Mouse (Mus musculus) spleen, adult 12 weeks (tissue): ENCODE data around the gene Zfp318.

Experiments
- DNase-seq: peaks from one replicate; pipeline ENCODE4 v3.0.0; 2022; ENCODE audit warnings: low spot score

The Zfp318 gene

DNA sequence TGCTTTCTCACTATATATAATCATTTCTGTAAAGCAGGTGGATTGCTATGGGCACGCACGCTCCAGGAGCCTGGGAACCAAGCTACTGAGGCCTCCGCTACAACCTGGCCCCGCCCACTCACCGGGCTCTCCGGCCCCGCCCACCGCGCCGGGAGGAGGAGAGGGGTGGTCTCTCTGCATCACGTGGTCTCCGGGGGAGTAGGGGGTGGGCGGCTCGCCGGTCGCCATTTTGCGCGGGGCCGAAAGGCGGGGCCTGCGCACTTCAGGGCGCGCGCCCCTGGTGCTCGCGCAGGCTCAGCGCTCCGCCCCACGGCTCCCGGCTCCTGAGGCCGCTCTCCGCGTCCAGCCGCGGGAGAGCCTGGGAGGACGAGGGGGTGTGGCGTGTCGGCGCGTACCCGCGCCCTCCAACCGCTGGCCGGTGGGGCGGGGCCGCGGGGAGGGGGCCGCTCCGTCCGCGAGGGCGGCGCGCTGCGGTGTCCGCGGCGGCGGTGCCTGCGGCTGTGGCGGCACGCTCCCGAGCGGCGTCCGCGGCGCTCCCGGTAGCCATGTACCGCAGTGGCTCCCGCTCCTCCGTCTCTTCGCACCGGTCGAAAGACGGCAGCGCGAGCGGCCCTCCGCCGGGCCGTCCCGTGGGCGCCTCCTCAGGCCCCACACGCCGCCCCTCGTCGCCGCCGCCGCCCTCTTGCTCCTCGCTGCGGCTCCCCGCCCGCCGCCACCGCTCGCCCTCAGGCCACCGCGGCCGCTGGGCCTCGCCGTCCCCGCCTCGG, at the start of gene Zfp318:
Gene Zfp318 (plus strand): TSS at position 438 of the 767 bp plus-strand sequence.
- DNase-seq = peak; percentile 87

- DNase-seq = no peak
Measured at GRCm38 (mm10) chr17:46336475-46336874, 47.1 kb upstream of the Zfp318 start.

DNA sequence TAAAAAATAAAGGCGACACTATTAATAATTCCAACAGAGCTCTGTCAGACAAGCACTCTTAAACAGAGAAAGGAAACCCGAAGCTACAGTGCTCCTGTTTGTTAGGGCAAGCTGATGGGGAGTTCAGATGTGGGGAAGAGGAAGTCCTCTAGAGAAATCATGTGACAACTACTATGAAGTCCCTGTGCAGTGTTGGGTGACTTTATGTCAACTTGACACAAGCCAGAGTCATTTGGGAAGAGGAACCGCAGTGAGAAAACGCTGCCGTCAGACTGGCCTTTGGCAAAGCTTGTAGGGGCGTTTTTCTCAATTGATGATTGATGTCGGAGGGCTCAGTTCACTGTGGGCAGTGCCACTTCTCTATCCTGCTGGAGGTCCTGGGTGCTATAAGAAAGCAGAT, 42.3 kb upstream of the Zfp318 start:
- DNase-seq = no peak

DNA sequence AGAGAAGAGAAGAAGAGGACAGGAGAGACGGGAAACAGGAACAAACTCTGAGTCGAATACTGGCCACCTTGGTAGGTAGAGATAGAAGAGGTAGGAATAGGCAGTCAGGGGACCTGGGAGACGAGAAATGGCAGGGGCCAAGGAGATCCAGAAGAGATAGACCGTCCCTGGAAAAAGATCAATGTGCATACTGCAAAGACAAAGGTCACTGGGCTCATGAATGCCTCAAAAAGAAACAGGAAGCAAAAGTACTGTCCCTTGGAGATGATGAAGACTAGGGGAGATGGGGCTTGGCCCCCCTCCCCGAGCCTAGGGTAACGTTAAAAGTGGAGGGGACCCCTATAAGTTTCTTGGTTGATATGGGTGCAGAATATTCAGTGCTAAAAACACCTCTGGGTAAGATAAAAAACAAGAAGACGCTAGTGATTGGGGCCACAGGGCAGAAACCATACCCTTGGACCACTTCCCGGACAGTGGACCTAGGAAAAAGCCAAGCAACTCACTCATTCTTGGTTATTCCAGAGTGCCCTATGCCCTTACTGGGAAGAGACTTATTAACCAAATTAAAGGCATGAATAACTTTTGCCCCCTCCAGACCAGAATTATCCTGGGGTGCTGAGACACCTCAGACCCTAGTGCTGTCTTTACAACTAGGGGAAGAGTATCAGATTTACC, 32.4 kb upstream of the Zfp318 start:
- DNase-seq = no peak

DNA sequence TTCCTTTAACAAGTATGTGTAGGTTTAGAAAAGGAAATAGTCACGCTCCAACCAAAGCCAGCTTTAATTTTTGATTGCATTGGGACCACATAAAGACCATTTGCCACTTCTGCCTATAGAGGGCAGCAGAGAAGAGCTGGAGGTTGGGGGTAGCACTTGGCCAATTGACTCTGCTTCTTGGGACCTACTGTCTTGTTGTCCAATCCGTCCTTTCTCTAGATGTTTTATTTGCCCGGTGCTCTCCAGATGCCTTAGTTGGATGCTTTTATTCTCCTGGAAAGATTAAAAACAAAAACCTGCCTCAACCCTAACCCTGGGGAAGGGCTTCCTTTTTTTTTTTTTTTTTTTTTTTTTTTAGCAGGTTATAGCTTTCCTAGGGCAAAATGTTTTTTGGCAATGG, 11.7 kb upstream of the Zfp318 start:
- no peak for DNase-seq

GRCm38 (mm10) chr17:46378564-46378963, 5.0 kb upstream of the Zfp318 start:
- no peak for DNase-seq

- peak; percentile 9 for DNase-seq
Measured at GRCm38 (mm10) chr17:46384061-46384801, 700 bp downstream of the Zfp318 start.

GRCm38 (mm10) chr17:46388200-46388599, 4.7 kb downstream of the Zfp318 start:
- DNase-seq = peak; percentile 7

DNA sequence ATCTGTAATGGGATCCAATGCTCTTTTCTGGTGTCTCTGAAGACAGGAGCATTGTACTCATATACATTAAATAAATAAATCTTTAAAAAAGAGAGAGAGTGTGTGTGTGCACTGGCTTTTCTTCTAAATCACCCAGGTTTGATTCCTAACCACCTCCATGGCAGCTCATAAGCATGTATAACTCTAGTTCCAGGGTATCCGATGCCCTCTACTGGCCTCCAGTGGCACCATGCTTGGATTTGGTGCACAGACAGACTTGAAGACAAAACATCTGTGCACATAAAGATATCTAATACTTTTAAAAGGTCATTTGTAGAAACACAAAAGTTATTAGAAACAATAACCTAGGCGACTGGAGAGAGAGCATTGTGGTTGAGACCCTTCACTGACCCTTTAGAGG, 9.5 kb downstream of the Zfp318 start:
- peak; percentile 21 for DNase-seq

DNA sequence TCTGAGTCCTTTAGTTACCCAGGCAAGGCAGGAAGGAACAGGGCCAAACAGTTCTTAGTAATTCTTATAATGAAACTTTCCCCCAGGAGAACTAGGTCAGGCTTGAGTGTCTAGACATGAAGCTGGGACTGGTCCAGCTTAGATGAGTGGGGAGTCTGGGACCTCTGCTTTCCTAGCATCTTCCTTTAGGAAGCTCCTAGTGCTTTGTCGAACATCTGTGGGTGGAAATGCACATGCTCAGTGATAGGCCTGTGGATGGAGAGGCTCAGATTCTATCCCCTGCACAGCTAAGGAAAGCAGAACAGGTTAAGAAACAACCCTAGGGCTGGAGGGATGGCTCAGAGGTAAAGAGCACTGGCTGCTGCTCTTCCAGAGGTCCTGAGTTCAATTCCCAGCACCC, 11.1 kb downstream of the Zfp318 start:
- DNase-seq = no peak

GRCm38 (mm10) chr17:46408478-46408877, 24.9 kb downstream of the Zfp318 start:
- no peak for DNase-seq

DNA sequence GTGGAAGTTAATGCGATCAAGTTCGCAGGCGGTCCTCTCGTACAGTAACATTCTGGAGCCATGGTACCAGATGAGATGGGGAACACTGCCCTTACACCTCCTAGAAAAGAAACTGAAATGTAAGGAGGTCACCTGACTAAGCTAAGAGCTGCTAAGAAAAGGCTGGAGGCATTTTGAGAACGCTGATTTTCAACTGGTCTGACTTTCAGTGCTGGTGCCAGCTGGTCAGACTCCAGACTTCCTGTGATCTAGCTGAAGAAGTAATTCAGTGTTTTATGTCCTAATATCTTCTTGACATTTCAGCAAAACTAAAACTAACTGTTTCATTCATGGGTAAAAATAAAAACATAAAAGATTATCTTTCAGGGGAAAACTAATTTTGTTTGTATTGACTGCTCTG, 35.1 kb downstream of the Zfp318 start:
- no peak for DNase-seq

- no peak for DNase-seq
Measured at GRCm38 (mm10) chr17:46419717-46420116, 36.2 kb downstream of the Zfp318 start.

DNA sequence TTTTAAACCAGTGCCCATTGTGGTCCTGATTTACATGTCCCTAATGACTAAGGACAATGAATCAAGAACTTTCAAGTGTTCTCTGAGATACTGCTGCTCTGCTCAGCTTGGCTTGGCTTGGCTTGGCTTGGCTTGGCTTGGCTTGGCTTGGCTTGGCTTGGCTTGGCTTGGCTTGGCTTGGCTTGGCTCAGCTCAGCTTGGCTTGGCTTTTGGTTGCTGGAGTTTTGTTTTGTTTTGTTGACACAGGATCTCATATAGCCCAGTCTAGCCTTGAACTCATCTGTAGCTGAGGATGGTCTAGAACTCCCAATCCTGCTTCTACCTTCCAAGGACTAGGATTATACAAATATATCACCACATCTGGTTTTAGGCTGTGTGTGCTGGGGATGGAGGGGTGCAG, 43.0 kb downstream of the Zfp318 start:
- DNase-seq = no peak

- DNase-seq = no peak
Measured at GRCm38 (mm10) chr17:46428761-46429414, 45.4 kb downstream of the Zfp318 start, which contains the start of gene Crip3. Crip3 (plus strand) TSS chr17:46428926.

DNA sequence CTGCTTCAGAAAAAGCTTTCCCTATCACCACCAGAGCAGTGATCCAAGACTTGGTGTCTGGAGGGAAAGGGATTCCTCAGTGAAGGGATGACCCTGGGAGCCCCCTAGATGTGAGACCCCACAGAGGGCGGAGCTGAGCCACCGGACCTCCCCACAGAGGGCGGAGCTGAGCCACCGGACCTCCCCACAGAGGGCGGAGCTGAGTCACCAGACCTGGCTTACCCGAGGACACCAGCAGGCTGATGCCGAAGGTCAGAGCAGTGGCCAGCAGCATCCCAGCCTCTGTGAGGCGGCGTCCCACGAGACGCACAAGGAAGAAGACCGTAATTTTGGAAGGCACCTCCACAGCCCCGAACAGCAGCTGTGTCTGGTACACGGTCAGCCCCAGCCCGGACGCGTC, 50.1 kb downstream of the Zfp318 start:
- DNase-seq = no peak

DNA sequence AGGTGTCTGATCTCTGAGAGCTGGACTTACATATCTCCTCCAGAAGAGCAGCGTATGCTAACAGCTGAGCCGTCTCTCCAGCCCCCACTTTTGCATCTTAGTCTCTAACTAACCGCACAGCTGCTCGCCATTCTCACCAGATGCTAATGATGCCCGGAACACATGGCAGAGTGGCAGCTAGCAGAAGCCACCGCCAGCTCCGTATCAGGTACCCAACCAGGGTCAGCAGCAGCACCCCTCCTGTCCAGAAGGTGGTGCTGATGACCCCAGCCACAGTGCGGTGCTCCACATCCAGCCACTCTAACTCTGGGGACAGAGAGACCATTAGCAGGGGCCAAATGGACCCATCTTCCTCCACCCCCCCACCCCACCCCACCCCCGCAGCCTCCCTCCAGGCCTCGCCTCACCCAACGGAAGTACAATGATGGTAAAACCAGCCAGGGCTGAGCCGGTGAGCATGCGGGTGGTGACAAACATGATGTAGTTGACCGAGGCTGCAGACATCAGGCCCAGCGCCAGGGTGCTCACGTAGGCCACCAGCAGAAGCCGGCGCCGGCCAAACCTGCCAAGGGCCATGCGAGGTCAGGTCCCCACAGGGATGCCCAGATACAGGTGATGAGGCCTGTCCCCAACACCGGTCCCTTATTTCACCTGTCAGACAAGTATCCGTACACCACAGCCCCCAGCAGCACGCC, 53.3 kb downstream of the Zfp318 start:
- DNase-seq = no peak

- DNase-seq = no peak
Measured at GRCm38 (mm10) chr17:46438298-46438873, 54.9 kb downstream of the Zfp318 start, which contains the start of gene Slc22a7. Slc22a7 (minus strand) TSS chr17:46438457.

DNA sequence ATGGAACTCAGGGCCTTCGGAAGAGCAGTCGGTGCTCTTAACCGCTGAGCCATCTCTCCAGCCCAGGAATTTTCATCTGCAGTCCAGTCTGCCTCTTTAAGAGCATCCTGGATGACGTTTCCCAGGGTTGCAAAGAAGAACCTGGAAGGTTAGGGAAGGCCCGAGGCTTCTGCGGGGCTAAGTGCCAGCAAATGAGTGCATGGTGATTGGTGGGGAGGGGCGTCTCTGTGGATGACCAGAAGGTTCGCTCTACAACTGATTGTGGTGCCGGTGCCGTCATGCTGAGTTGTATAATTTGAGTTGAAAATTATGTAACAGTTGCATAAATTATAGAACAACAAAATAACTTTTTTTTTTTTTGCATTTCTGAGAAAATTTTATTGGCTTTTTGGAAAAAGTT, 55.6 kb downstream of the Zfp318 start:
- no peak for DNase-seq

- DNase-seq = no peak
Measured at GRCm38 (mm10) chr17:46444839-46445579, 61.5 kb downstream of the Zfp318 start.

GRCm38 (mm10) chr17:46446264-46446663, 62.7 kb downstream of the Zfp318 start:
- no peak for DNase-seq
